Comparison of ENCODE assay signal across 8 mouse cellular contexts in the genomic region with DNA sequence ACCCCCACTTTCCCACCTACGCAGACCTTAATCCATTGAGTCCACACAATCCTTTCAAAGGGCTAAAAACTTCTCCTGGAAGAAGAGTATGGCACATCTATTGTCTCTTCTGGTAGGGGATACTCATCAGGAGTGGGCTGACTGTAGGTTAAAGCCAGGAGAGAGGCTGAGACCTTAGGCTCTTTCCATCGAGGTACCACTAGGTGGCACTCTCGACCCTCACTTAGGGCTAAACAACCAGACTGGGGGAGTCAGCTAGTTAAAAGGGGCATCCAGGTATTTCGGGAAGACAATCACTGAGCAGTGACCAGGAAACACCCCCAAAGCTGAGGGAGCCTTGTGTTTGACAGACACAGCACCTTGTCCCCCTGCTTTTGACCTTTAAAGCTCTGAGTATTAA. TPM values are rescaled to one million over a fixed set of nuclear protein-coding genes. Genes with fewer than 3 reads are reported as not detected.
DNase-seq lines count a peak whose midpoint lies in the region; ATAC-seq and TF ChIP-seq lines count a peak whose summit lies in the region.

No protein-coding gene starts in this region.

- no peak overlapping the region for H3K27ac ChIP-seq in spleen, adult 2 months (ENCODE audit: insufficient read depth, low read length)

- intact Hi-C loops in gastrocnemius, postnatal 14 days (cut with DNase I; ENCODE audit: low total_unique reads) = loop anchor here (10.0 kb wide), 1 partner anchor 214 kb away; a partner anchor contains a TSS

- TF ChIP-seq CTCF in spleen, adult 2 months (IDR thresholded peaks at IDR 0.05; ENCODE audit: extremely low read depth, insufficient read depth, insufficient read length, insufficient replicate concordance) = peak; percentile 84; the same call in 1 of the 2 replicates

- H3K27me3 ChIP-seq in spleen, adult 2 months (ENCODE audit: control insufficient read depth, insufficient read depth, low read length) = no peaks in the 10 kb centered on the region

- no peak for TF ChIP-seq POLR2A in spleen, adult 2 months (IDR thresholded peaks at IDR 0.05; ENCODE audit: low read depth, low read length)

- peak; percentile 74 for ATAC-seq in megakaryocyte, adult 5-6 weeks (ENCODE audit: poor library complexity, severe bottlenecking)

- no peaks in the 10 kb centered on the region for H3K36me3 ChIP-seq in spleen, adult 2 months (ENCODE audit: control insufficient read depth, insufficient read depth, low read length)

- peak; percentile 15 for DNase-seq in cerebellum, adult 9-10 months
- DNase-seq in cerebellum, adult 11-12 months = no peak
- peak; percentile 60 for DNase-seq in CD4-positive helper T cell, adult 2 months (ENCODE audit: low read depth, low spot score)
- peak; percentile 17 for DNase-seq in c-Kit-negative CD71-positive TER-119-positive erythroid progenitor cells, embryonic 14.5 days (ENCODE audit: low read depth, low spot score)
- peak; percentile 57 for DNase-seq in gastrocnemius, postnatal 14 days
- DNase-seq in kidney, postnatal 10 days = peak; percentile 75
- DNase-seq in spleen, adult 2 months (ENCODE audit: low read depth in 1 of 2, low spot score in 2 of 2) = peak; percentile 9 to 52

- H3K4me1 ChIP-seq in spleen, adult 2 months (ENCODE audit: control insufficient read depth, insufficient read depth, insufficient read length) = no peaks in the 10 kb centered on the region

- H3K4me3 ChIP-seq in spleen, adult 2 months (ENCODE audit: extremely low read depth, insufficient read depth, insufficient read length) = no peak overlapping the region

- WGBS in spleen, adult 2 months = 17% methylated on average over 4 of the region's 4 CpGs

RNA-seq across cellular contexts. Expression of a gene that starts 27.2 kb away (rescaled TPM):
- total RNA-seq in gastrocnemius, postnatal 14 days (2021) = 1 to 10 TPM; 6.4 to 6.9 TPM
- total RNA-seq in megakaryocyte, adult 5-6 weeks (2015) = 29.2 and 32.6 TPM in 2 replicates
- 36.5 and 47.2 TPM in 2 replicates for total RNA-seq in megakaryocyte, adult 5-6 weeks (2017)
- polyA plus RNA-seq in spleen, adult 2 months (2012; rRNA removed) = 5.2 and 8.0 TPM in 2 replicates
